Mouse (Mus musculus) left cerebral cortex, postnatal 4 days (tissue): ENCODE data around the gene BC025446. TPM values are rescaled to one million over a fixed set of nuclear protein-coding genes. Genes with fewer than 3 reads are reported as not detected.

Experiments
- total RNA-seq, 2 experiments: library from RNA; stranded (reverse); gene quantifications; 2 replicates each; pipeline ENCODE4 v1.2.3; 2021

Gene BC025446
- total RNA-seq, 2 experiments from 2014 or later = not detected

Other genes starting within 250 kb of the BC025446 start
- not detected for gene Ly6i, start 232.9 kb upstream of the BC025446 start, total RNA-seq
- 1 to 10 TPM; 1.3 to 2.0 TPM for gene Ly6a, start 218.3 kb upstream of the BC025446 start, total RNA-seq
- gene Ly6c1, start 167.5 kb upstream of the BC025446 start, total RNA-seq = 1 to 10 TPM; 6.0 to 8.1 TPM
- gene Ly6c2, start 104.4 kb upstream of the BC025446 start, total RNA-seq = under 1 TPM in 1 of 2 experiments, not detected in 1; 0.42 TPM
- gene Ly6g, start 61.1 kb upstream of the BC025446 start, total RNA-seq = not detected
- not detected for gene Ly6f, start 52.0 kb downstream of the BC025446 start, total RNA-seq